Mouse (Mus musculus) limb, embryonic 15.5 days (tissue): ENCODE measurements at regions not wholly inside any gene's neighbourhood (a gene's known extent, or its start where the extent isn't known, plus 50 kb on each side); places are given as distances from the start of the nearest gene placed in this dataset.
"Not testable (repeated sequence)": the region's sequence is repeated elsewhere in the genome, so short reads cannot be mapped to it uniquely, and the experiment has no call there.

Source experiments
- ATAC-seq: fragments of 200-750 bp; cut with Nextera tagmentation; 2 replicates; pipeline ENCODE4 v1.8.0; 2017; ENCODE audit warnings: low read depth, moderate TSS enrichment; ENCODE audit not compliant: insufficient number of reproducible peaks, low FRiP score, low TSS enrichment
- H3K27ac ChIP-seq: fragments of 300-500 bp; sonication (generic); 2 replicates; pipeline ENCODE4 v1.5.1; 2015; ENCODE audit warnings: moderate library complexity, mild to moderate bottlenecking, inconsistent platforms
- H3K27me3 ChIP-seq: fragments of 300-500 bp; sonication (generic); 2 replicates; pipeline ENCODE4 v1.6.1; 2015; ENCODE audit warnings: inconsistent platforms
- H3K36me3 ChIP-seq: fragments of 300-500 bp; sonication (generic); 2 replicates; pipeline ENCODE4 v1.6.1; 2015; ENCODE audit warnings: inconsistent platforms
- H3K4me1 ChIP-seq: fragments of 300-500 bp; sonication (generic); 2 replicates; pipeline ENCODE4 v1.6.1; 2015; ENCODE audit warnings: inconsistent platforms
- H3K4me2 ChIP-seq: fragments of 300-500 bp; sonication (generic); 2 replicates; pipeline ENCODE4 v1.6.1; 2015; ENCODE audit warnings: mild to moderate bottlenecking, inconsistent platforms
- H3K4me3 ChIP-seq: fragments of 300-500 bp; sonication (generic); 2 replicates; pipeline ENCODE4 v1.5.1; 2015; ENCODE audit warnings: mild to moderate bottlenecking, inconsistent platforms
- H3K9ac ChIP-seq: fragments of 300-500 bp; sonication (generic); 2 replicates; pipeline ENCODE4 v1.6.1; 2015; ENCODE audit warnings: inconsistent platforms
- H3K9me3 ChIP-seq: fragments of 300-500 bp; sonication (generic); 2 replicates; pipeline ENCODE4 v1.6.1; 2016; ENCODE audit warnings: inconsistent platforms
- WGBS: fragments of 180-500 bp; shearing (Covaris S2); methylation state at CpG from one replicate; pipeline ENCODE4 v1.1.7; 2015; 5-methylcytosine and 5-hydroxymethylcytosine counted together

DNA sequence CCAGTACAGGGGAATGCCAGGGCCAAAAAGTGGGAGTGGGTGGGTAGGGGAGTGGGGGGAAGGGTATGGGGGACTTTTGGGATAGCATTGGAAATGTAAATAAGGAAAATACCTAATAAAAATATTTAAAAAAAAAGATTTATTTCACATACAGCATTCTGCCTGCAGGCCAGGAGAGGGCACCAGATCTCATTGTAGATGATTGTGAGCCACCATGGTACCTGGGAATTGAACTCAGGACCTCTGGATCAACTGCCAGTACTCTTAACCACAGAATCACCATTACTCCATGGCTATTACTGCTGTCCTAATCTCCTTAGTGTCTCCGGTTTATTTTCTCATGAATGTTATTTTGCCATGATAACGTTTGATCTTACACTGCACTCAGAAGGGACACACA is 132.1 kb upstream of the Gdi2 start:
- not testable (repeated sequence) for ATAC-seq, H3K36me3 ChIP-seq
- WGBS: 84% methylated on average over 2 of the region's 2 CpGs

GRCm38 (mm10) chr13:3406236-3407017 is 131.4 kb upstream of the Gdi2 start:
- H3K9me3 ChIP-seq, H3K9ac ChIP-seq, H3K27ac ChIP-seq, H3K4me2 ChIP-seq, H3K27me3 ChIP-seq, H3K4me3 ChIP-seq, H3K4me1 ChIP-seq, H3K36me3 ChIP-seq: not testable (repeated sequence)
- WGBS: 39% methylated on average over 8 of the region's 8 CpGs
- 0 out of 2 replicates have a peak, but pooled peaks have one; percentile 19 for ATAC-seq

More for the DNA sequence above, 132.1 kb upstream of the Gdi2 start:
- H3K27ac ChIP-seq, H3K27me3 ChIP-seq, H3K4me2 ChIP-seq, H3K9me3 ChIP-seq, H3K4me3 ChIP-seq, H3K9ac ChIP-seq, H3K4me1 ChIP-seq: not testable (repeated sequence)

- H3K36me3 ChIP-seq, H3K9ac ChIP-seq, H3K9me3 ChIP-seq, H3K4me1 ChIP-seq, H3K4me3 ChIP-seq, H3K27ac ChIP-seq, H3K27me3 ChIP-seq, ATAC-seq, H3K4me2 ChIP-seq: not testable (repeated sequence)
- 51% methylated on average over 3 of the region's 3 CpGs for WGBS
Observed at GRCm38 (mm10) chr13:3410281-3410680, 127.6 kb upstream of the Gdi2 start.

DNA sequence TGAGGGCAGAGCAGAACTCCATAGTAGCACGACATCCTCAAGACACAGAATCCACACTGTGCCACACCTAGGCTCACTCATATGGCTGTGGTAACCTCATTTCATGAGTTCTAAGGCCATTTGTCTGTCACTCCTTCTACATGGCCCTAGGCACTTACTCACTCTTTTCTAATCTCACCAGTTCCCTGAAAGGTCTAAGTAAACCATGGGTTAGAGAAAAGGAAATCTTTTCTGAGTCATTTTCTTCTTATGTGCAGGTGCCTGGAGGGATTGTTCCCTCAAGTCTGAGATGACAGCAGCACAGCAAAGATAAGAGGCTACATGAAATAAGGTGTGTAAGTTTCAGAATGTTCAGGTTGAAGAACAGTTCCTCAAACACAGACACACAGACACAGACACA is 120.8 kb upstream of the Gdi2 start:
- 74% methylated on average over 1 of the region's 1 CpGs for WGBS

GRCm38 (mm10) chr13:3455374-3455773 is 82.5 kb upstream of the Gdi2 start:
- H3K36me3 ChIP-seq, H3K9ac ChIP-seq, ATAC-seq, H3K27me3 ChIP-seq, H3K4me3 ChIP-seq, H3K27ac ChIP-seq, H3K9me3 ChIP-seq, H3K4me2 ChIP-seq, H3K4me1 ChIP-seq: not testable (repeated sequence)
- 89% methylated on average over 6 of the region's 6 CpGs for WGBS

More for the DNA sequence above, 120.8 kb upstream of the Gdi2 start:
- Histone ChIP-seq H3K4me3 (no peak overlapping the region), H3K27me3 (no peaks in the 10 kb centered on the region), H3K4me2 (no peak overlapping the region), H3K9ac (no peak overlapping the region), H3K36me3 (no peaks in the 10 kb centered on the region), H3K4me1 (no peaks in the 10 kb centered on the region), H3K9me3 (no peaks in the 10 kb centered on the region; the same call in 1 of the 2 replicates), H3K27ac (no peak overlapping the region)
- no peak for ATAC-seq

GRCm38 (mm10) chr13:3476884-3477283 is 61.0 kb upstream of the Gdi2 start:
- Histone ChIP-seq H3K9ac (no peak overlapping the region), H3K4me3 (no peak overlapping the region), H3K4me2 (no peak overlapping the region), H3K36me3 (no peaks in the 10 kb centered on the region), H3K27ac (no peak overlapping the region), H3K4me1 (peaks cover 6% of the 10 kb centered on the region; the same call in 1 of the 2 replicates), H3K9me3 (no peaks in the 10 kb centered on the region), H3K27me3 (no peaks in the 10 kb centered on the region)
- ATAC-seq: no peak

DNA sequence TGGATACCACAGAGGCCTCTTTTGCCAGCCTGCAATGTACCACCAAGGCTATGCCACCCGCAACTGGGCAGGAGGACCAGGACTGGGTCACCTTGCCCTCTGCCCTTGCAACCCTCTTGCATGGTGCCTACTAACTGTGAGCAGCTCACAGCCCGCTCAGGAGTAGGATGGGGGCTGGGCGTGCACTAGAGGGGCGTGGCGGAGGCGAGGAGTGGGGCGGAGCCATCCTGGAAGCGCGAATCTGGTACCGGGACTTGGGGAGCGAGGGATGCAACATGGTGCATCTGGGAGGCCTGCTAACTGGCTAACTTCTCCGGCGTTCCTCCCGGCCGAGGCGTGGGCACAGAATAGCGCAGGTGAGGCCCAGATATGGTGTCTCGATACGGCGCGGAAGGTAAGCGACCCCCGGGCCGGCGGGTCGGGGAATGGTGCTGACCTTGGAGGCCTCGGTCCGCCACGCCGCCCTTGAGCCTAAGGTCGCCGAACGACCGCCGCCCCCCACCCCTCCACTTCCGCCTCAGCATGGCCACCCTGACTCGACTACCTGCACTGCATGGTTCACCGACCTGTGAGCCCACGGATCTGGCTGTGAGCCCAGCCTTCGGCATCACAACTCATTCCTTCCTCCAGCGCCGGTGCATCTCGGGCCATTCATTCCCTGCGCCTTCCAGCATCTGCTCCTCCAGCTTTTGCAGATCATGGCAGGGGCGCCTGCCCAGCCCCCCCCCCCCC is 59.7 kb upstream of the Gdi2 start:
- peak overlapping the region; percentile 44; the same call in 1 of the 2 replicates for H3K9ac ChIP-seq
- H3K27me3 ChIP-seq: no peaks in the 10 kb centered on the region
- no peaks in the 10 kb centered on the region for H3K9me3 ChIP-seq
- H3K36me3 ChIP-seq: no peaks in the 10 kb centered on the region
- peak overlapping the region; percentile 57 for H3K4me3 ChIP-seq
- WGBS: under 1% methylated on average over 44 of the region's 45 CpGs
- no peak overlapping the region for H3K27ac ChIP-seq
- H3K4me1 ChIP-seq: peaks cover 6% of the 10 kb centered on the region; the same call in 1 of the 2 replicates
- ATAC-seq: peak; percentile 71; the same call in 1 of the 2 replicates
- peak overlapping the region; percentile 91 for H3K4me2 ChIP-seq
